Comparison of ENCODE assay signal across 8 mouse cellular contexts in the genomic region with DNA sequence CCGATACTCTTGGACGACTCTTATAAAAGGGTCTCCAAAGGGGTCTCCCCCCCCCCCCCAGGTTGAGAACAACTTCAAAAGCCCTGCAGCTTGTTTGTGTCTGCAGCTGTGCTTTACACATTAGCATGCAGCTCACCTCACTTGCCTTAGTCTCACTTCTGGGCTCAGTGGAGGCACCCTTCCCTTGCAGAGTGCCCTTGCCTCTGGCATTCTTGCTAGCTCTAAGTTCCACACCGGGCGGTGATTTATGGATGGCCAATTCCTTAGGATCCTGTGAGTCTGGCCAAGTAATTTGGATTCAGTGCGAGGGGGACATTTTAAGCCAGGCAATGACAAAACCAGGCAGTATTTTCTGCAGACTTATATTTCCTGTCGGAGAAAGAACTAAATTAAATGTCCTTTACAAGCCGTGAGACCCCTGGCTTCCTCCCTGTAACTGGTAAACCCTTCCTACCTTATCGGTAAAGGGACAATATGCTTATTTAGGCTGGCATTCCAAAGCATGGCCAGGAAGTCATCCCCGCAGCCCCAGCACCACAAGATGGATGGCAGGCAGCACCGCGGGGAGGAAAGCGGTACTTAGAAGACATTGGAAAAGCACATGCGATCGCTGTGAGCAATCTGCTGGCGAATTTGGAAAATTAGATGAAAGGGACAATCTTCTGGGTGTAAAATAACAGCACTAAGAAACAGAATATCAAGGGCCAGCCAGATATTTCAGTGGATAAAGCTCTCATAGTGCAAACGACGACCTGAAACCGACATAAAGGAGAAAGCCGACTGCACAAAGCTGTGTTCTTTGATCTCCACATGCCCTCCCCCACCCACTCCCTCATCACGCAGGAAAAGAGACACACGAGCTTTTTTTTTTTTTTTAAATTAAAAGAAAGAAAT. TPM values are rescaled to one million over a fixed set of nuclear protein-coding genes. Genes with fewer than 3 reads are reported as not detected.
DNase-seq lines count a peak whose midpoint lies in the region; ATAC-seq and TF ChIP-seq lines count a peak whose summit lies in the region.

No protein-coding gene starts in this region.

- DNase-seq in right cerebral cortex, postnatal 10 days (ENCODE audit: low spot score in 2 of 2): peak; percentile 47 to 60
- DNase-seq in right cerebral cortex, postnatal 36 days (ENCODE audit: low spot score in 2 of 2): no peak
- DNase-seq in cerebellum, adult 18-20 months: peak; percentile 38 to 53
- peak; percentile 64 for DNase-seq in forebrain, postnatal 0 days
- DNase-seq in kidney, adult 2 months: peak; percentile 65
- no peak for DNase-seq in urinary bladder, postnatal 36 days (ENCODE audit: low spot score in 2 of 2)

- WGBS in forebrain, postnatal 0 days: 22% methylated on average over 21 of the region's 21 CpGs
- 2% methylated on average over 21 of the region's 21 CpGs for WGBS in kidney, adult 2 months
- WGBS in lung, embryonic 16.5 days: 10% methylated on average over 21 of the region's 21 CpGs
- 13% methylated on average over 21 of the region's 21 CpGs for WGBS in stomach, embryonic 15.5 days

- ATAC-seq in forebrain, postnatal 0 days: peak; percentile 21
- ATAC-seq in lung, embryonic 16.5 days (ENCODE audit: low read depth): no peak
- no peak for ATAC-seq in stomach, embryonic 15.5 days (ENCODE audit: insufficient read depth, low FRiP score, low read depth)

- peak overlapping the region; percentile 54 for H3K4me2 ChIP-seq in forebrain, postnatal 0 days (ENCODE audit: low read depth)
- H3K4me2 ChIP-seq in lung, embryonic 16.5 days (ENCODE audit: low read depth, low read length): peak overlapping the region; percentile 61
- peak overlapping the region; percentile 53 for H3K4me2 ChIP-seq in stomach, embryonic 15.5 days

- H3K4me3 ChIP-seq in forebrain, postnatal 0 days (ENCODE audit: low read depth, low read length): peak overlapping the region; percentile 38
- peak overlapping the region; percentile 46 for H3K4me3 ChIP-seq in kidney, adult 2 months (ENCODE audit: insufficient read depth, low read depth, low read length)
- H3K4me3 ChIP-seq in lung, embryonic 16.5 days (ENCODE audit: low read length): peak overlapping the region; percentile 46
- peak overlapping the region; percentile 33 for H3K4me3 ChIP-seq in stomach, embryonic 15.5 days (replicated peaks)

- peak overlapping the region; percentile 93 for H3K27ac ChIP-seq in forebrain, postnatal 0 days (ENCODE audit: low read depth, low read length)
- H3K27ac ChIP-seq in kidney, adult 2 months (ENCODE audit: insufficient read depth, low read depth, low read length): peak overlapping the region; percentile 83
- H3K27ac ChIP-seq in lung, embryonic 16.5 days (ENCODE audit: low read length): peak overlapping the region; percentile 98
- H3K27ac ChIP-seq in stomach, embryonic 15.5 days: peak overlapping the region; percentile 96

- no peaks in the 10 kb centered on the region for H3K9me3 ChIP-seq in forebrain, postnatal 0 days (ENCODE audit: low read length)
- no peaks in the 10 kb centered on the region for H3K9me3 ChIP-seq in lung, embryonic 16.5 days (ENCODE audit: control insufficient read depth, low read length)
- H3K9me3 ChIP-seq in stomach, embryonic 15.5 days: no peaks in the 10 kb centered on the region

- H3K4me1 ChIP-seq in forebrain, postnatal 0 days (ENCODE audit: insufficient read depth): peaks cover 7% of the 10 kb centered on the region; the same call in 1 of the 2 replicates
- H3K4me1 ChIP-seq in kidney, adult 2 months (ENCODE audit: control insufficient read depth, insufficient read depth, low read length): peaks cover 15% of the 10 kb centered on the region; the same call in 1 of the 2 replicates
- H3K4me1 ChIP-seq in lung, embryonic 16.5 days (replicated peaks; ENCODE audit: control insufficient read depth, insufficient read depth, low read length): peaks cover 6% of the 10 kb centered on the region; the same call in 1 of the 2 replicates
- H3K4me1 ChIP-seq in stomach, embryonic 15.5 days: no peaks in the 10 kb centered on the region

- no peaks in the 10 kb centered on the region for H3K36me3 ChIP-seq in forebrain, postnatal 0 days (ENCODE audit: insufficient read depth)
- H3K36me3 ChIP-seq in kidney, adult 2 months (ENCODE audit: control insufficient read depth, insufficient read depth, low read length): no peaks in the 10 kb centered on the region
- no peaks in the 10 kb centered on the region for H3K36me3 ChIP-seq in lung, embryonic 16.5 days (ENCODE audit: control insufficient read depth, insufficient read depth, low read length)
- no peaks in the 10 kb centered on the region for H3K36me3 ChIP-seq in stomach, embryonic 15.5 days

- H3K9ac ChIP-seq in forebrain, postnatal 0 days: peak overlapping the region; percentile 64
- H3K9ac ChIP-seq in lung, embryonic 16.5 days (ENCODE audit: low read length): peak overlapping the region; percentile 71
- no peak overlapping the region; the same call in 1 of the 2 replicates for H3K9ac ChIP-seq in stomach, embryonic 15.5 days

- no peaks in the 10 kb centered on the region; the same call in 1 of the 2 replicates for H3K27me3 ChIP-seq in forebrain, postnatal 0 days (ENCODE audit: insufficient read depth, low read length)
- no peaks in the 10 kb centered on the region for H3K27me3 ChIP-seq in kidney, adult 2 months (replicated peaks; ENCODE audit: control insufficient read depth, insufficient read depth, low read length)
- peaks cover 5% of the 10 kb centered on the region for H3K27me3 ChIP-seq in lung, embryonic 16.5 days (ENCODE audit: control insufficient read depth, insufficient read depth, low read depth, low read length)
- H3K27me3 ChIP-seq in stomach, embryonic 15.5 days (replicated peaks): 0 out of 2 replicates have a peak, but pooled peaks cover 5% of the 10 kb centered on the region

- TF ChIP-seq POLR2A in kidney, adult 2 months (IDR thresholded peaks at IDR 0.05; ENCODE audit: low read depth, low read length): no peak

- TF ChIP-seq CTCF in forebrain, postnatal 0 days (IDR thresholded peaks at IDR 0.05; ENCODE audit: low read depth): no peak
- TF ChIP-seq CTCF in kidney, adult 2 months (conservative IDR thresholded peaks at IDR 0.05; ENCODE audit: insufficient read depth, insufficient read length, low read depth, low read length): no peak

RNA-seq across cellular contexts. Expression of gene Ddx3x, which starts 39.1 kb away (rescaled TPM):
- 153 and 219 TPM in 2 replicates for total RNA-seq in forebrain, postnatal 0 days (2014; rRNA removed)
- polyA plus RNA-seq in forebrain, postnatal 0 days (2015; fragmentation: Nextera tagmentation; extraction: Ambion mirVana): 101 and 114 TPM in 2 replicates
- 38.9 and 41.4 TPM in 2 replicates for polyA plus RNA-seq in kidney, adult 2 months (2012; rRNA removed)
- polyA plus RNA-seq in lung, embryonic 16.5 days (2015; fragmentation: Nextera tagmentation; extraction: Ambion mirVana): 115 TPM in 2 replicates
- 112 and 125 TPM in 2 replicates for polyA plus RNA-seq in stomach, embryonic 15.5 days (2015; fragmentation: Nextera tagmentation; extraction: Ambion mirVana)

Comparison
In these comparisons a context has a peak if more than half of its experiments do, and no peak if none do; other contexts are left out.
1. DNase-seq: peak in right cerebral cortex, postnatal 10 days (2 of 2), cerebellum, adult 18-20 months (2 of 2), forebrain, postnatal 0 days (single experiment) and kidney, adult 2 months (single experiment); none in right cerebral cortex, postnatal 36 days (0 of 2) and urinary bladder, postnatal 36 days (0 of 2).
2. Peak in every context shown above with its lines, with median percentiles within 50 percentile points of each other: H3K27ac ChIP-seq, H3K4me2 ChIP-seq and H3K4me3 ChIP-seq.